Mouse (Mus musculus): ENCODE data around the gene 1520401A03Rik.
A peak's percentile ranks its signal among the peaks of the same experiment; 100 is the strongest.

The 1520401A03Rik gene

DNA sequence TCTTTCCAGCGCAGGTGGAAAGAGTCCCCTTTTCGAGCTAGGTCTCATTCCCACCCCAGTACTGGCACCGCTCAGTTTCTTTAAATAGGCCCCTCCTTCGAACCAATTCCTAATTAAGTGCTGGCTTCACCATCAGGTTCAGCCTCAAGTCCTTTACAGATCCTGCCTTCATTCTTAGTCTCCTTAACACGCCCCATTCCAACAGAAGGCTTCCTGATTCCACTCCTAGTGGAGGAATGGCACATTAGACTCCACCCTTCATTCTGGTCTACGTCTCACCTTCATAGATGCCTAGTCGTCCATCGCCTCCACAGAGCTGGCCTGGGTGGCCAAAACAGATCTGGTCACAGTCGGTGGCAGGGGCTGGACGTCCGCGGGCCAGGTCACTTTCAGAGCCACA, 20.4 kb upstream of the 1520401A03Rik start:
- DNase-seq (ENCODE audit: low spot score in 2 of 2) = no peak

DNA sequence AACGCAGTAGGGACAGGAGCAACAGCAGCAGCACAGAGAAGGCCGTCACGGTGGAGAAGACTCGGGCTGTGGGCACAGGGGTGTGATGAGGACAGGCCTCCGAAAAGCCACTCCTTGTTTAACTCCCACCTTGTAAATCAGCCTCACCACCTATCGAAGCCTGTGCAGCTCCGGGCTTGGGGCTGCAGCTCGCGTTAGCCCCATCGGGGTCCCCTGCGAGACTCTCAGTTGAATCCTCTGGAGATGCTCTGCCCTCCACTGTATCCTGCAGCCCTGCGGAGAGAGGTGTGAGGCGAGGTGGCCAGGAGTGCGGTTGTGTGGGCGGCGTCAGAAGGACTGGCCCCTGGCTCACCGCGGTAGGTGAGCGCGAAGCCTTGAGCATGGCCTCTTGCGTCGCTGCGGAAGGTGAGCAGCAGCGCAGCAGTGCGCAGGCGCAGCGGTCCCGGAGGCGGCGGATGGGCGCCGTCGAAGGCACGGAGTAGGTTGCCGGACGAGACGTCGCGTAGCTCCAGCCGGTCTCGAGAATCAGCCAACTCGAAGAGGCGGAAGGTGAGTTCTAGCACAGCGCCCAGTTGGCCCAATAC, 19.7 kb upstream of the 1520401A03Rik start:
- DNase-seq (ENCODE audit: low spot score in 2 of 2) = no peak

DNA sequence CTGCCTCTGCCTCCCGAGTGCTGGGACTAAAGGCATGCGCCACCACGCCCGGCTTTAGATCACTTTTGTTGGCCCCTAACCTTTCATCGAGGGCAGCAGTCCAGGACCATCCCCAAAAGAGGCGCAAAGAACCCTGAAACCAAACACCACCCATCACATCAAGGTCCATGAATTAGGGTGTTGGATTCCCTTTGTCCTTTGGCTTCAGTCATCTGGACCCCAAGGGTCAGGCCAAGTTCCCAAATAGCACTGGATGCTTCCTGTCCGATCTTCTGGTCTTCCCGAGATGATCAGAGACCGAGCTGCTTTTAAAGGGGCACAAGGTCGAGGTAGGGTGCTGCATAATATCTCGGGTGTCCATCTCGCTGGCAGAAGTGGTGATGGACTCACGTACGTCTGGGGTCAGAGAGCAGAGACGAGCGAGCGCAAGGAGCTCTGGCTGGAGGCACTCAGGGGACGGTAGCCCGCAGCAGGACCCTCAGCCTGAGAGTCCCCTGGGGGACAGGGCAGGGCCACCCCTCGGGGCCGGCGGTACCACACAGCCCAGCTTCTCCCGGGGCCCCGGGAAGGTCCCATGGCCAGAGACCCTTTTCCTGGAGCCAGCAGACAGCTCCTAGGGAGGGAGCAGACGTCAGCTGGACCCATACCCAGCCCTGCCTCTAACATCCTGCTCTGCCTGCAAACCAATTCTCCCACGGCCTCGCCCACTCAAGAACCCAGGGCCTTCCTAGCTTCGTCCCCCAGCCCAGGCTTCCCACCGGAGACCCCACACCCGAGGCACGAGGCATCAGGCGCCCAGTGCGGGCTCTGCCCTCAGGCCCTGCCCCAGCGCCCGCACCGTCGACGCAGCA, 19.0 kb upstream of the 1520401A03Rik start:
- DNase-seq (ENCODE audit: low spot score in 2 of 2) = no peak

DNA sequence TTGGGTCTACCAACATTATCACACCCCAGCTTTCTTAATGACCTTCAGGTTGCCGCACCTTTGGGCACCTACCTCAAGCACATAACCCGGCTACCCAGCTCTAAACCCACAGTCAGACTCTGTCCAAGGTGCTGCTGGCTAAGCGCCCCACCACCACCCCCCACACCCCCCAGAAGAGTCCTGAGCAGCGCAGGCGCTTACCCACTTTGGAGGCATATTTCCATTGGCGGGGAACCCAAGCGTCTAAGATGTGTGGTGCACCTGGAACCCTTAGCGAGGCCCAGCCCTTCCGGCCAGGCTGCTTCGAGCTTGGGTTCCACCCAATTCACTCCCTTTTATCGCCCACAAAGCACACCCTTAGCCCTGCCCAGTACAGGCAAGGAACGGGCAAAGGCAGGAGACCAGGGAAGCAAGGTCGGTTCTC, 18.0 kb upstream of the 1520401A03Rik start, which contains the start of gene Paqr4:
Gene Paqr4 (minus strand): TSS at position 270 of the 424 bp plus-strand sequence.
- DNase-seq (ENCODE audit: low spot score in 2 of 2) = no peak

DNA sequence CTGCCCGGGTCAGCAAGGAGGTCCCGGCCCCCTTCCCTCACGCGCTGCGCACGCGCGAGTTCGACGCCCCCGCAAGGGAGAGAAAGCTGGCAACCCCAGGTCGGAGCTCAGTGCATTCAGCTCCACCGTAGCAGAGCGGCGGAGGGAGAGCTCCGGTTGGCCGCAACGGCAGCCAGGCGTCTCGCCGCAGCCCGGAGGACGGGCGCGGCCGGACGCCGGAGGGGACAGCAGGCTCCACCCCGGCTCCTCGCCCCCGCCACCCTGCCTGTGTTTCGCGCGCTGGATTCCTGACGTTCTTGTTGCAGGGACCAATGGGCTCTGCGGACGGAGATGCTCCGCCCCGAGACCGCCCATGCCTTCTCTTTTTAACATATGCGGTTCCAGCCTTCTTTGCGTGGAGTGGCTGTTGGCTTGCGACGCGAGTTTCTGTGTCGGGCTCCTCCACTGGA, 17.6 kb upstream of the 1520401A03Rik start:
- DNase-seq (ENCODE audit: low spot score in 2 of 2) = peak; percentile 89 to 90

DNA sequence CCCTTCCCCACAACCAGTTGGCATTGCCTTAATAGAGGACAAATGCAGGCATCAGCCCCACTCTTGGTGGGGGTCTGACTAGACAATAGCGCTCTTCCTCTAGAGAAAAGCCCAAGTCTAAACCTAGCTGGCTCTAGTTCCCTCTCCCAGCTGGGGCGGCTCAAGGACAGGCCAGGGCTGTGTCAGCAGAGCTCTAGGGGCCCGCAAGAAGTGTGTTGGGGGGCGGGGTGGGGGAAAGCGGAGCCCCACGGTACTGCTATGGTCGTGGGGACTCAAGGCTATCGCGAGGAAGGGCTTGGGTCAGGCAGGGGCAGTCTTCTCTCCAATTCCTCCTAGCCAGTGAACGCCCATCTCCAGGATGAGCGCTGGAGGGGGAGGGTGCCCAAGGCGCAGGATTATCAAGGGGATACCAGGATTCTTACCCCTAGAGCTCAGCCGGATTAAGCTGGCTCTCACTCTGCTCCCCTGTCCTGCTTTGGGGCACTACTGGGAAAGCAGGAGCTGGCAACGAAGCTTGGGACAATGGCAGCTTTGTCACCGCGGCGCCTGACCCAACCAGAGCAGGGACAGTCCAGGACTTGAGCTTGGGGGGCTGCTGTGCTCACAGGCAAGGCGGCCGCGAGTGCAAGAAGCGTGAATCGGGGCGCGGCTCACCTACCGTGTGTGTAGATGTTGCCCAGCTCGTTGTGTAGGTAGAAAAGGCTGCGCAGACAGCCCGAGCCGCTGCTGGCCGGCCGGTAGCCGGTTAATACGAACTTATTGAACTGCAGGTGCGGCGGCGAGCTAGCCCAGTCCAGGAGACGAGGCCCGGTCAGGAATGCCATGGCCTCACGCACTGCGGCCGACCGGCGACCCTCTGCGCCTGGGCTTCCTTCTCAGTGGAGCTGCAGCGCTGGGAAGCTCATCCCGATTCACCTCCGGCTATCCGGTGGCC, 16.9 kb upstream of the 1520401A03Rik start:
- no peak for DNase-seq (ENCODE audit: low spot score in 2 of 2)

DNA sequence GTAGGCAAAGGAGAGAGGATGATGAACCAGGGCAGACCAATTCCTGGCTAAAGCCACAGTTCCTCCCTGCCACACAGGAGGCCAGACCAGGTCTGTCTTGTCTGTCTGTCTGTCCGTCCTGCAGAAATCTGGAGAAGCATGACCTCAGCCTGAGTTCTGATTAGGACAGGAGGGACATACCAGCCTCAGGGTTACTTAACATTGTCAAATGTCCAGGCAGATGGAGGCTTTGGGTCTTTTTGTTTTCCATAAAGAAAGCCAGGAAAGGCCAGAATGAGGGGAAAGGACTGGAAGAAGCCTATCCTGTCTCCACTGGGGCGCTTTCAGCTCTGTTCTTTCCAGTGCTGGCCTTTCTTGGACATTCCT, 16.2 kb upstream of the 1520401A03Rik start:
- no peak for DNase-seq (ENCODE audit: low spot score in 2 of 2)

DNA sequence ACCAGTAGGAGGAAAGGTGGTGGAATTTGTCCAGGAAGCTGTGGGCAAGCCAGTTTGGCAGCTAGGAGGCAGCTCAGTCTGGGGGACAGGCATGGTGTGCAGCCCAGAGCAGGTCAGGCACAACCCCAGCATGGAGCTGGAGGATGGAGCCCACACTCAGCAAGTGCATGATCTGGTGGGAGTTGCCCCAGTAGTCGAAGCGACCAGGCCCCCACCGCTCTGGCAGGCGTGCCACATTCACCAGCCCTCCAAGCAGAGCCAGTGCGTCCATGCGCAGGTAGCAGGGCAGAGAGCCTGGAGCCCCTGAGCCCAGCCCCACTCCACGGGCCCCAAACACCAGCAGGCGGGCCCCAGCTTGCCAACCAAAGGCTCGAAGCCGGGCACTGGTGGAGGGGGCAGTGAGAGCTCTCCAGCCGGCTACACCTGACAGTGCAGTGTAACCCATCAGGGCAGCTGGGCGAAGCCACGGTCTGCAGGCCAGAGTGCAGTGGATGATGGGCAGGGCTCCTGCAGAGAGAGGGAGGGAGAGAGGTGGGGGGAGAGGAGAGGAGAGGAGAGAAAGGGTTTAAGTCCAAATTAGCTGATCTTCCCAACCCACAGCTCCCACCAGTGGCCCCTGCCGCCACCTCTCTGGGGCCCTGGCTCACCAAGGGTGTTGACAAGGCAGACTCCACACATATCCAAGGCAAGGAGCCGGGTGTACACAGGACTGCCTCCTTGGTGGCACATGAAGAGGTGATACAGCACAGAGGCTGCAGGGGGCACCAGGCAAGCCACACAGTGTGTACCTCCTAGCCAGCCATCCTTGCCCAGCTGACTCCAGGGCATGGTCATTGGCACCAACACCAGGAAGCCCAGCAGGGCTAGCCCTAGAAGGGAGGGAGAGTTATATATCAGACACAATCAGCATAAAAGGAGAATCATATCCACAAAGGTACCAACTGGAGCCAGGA, 15.2 kb upstream of the 1520401A03Rik start:
- no peak for DNase-seq (ENCODE audit: low spot score in 2 of 2)

DNA sequence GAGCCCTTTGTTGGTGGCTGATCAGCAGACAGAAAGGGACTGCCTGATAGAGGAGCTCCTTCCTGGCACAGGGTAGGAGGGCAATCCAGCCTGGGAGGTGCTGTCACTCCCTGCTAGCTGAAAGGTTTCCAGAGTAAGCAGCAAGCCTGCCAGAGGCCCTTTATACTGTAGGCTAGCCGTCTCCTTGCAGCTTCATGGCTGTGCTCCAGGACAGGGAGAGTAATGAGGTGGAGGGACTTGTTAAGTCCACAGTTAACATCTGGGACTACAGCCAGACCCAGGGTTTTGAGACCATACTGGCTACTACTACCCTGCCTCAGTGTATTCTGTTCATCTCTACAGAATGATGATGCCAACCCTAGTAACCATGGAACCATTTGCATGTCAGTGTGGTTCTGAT, 11.8 kb upstream of the 1520401A03Rik start:
- no peak for DNase-seq (ENCODE audit: low spot score in 2 of 2)

DNA sequence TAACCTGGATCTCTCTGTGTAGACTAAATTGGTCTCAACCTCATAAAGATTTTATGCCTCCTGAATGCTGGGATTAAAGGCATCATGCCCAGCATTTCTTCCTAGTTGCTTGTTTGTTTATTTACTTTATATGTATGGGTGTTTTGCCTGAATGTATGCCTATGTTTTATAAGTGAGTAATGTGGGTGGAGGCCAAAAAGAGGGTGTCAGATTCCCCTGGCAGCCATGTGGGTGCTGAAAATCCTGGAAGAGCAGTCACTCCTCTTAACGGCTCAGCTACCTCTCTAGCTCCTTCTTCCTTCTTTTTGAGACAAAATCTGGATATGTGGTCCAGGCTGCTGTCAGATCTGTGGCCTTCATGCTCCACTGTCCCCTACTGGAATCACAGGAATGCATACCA, 7.9 kb upstream of the 1520401A03Rik start:
- DNase-seq (ENCODE audit: low spot score in 2 of 2) = no peak

DNA sequence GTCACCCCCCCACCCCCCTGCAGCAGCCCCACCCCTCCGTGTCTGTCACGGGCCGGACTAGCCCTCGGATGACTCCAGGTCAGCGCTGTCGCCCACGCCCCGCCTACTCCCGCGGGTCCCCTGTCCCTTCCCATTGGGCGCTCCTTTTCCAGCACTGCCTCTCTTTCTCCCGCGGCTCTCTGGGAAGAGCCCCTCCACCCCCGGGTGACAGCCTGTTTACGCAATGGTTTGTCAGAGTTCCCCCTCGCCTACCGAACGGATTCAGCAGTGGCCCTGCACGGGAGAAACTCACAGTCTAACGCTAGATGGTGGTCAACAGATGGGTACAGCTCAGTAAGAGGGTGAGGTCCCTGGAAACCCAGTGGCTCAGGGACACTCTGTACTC, 4.2 kb upstream of the 1520401A03Rik start:
- DNase-seq (ENCODE audit: low spot score in 2 of 2) = peak in 1 of 2 experiments; percentile 48

DNA sequence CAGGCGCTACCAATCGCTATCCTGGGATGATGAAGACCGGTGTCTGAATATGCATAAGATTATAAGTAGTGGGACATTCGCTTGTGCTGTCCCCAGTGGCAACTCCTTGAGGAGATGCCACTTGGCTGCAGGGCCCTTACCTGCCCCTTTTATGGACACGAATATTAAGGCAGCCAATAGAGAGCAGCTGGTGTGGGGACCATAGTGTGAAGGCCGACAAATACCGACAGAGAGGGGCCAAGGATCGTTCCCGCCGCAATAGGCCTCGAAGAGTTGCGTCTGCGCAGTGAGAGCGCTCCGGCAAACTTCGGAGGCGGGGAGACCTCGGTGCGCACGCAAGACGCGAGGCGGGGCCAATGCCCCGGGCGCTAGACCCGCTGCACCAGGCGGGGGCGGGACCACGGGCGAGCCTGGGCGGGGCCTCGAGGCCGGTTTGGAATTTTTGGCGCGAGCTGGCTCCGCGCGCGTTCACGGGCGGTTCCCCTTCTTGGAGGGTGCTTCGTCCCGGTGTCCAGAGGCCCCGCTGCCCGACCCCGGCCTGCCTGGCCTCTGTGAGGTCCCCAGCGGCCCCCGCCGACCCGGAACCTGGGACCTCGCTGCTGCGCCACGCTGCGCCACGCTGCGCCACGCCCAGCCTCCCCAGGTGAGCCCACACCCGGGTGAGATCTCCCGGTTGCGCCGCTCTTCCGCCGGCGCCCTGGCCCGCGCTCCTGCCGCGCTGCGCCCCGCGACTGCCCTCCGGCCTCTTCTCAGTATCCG, 3.6 kb upstream of the 1520401A03Rik start, which contains the start of gene Pkmyt1:
Gene Pkmyt1 (plus strand): TSS at position 338 of the 759 bp plus-strand sequence.
- DNase-seq (ENCODE audit: low spot score in 2 of 2) = peak; percentile 84 to 89

DNA sequence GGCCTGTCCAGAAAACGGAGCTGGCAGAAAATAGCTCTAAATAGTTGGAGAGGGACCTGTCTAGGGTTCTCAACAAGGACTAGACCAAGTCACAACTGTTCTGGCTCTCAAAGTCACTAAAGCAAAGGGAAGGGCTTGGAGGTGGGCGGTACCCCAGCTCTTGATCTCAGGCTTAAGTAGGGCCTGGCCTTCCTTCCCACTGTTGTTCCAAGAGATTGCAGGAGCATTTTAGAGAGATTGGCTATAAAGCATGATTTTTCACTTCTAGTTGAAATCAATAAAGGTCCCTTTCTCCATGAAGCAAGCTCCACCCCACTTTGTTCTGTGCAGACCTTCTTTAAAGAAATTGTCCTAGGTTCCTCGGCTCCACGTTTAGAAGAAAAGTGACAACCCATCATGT, 2.9 kb upstream of the 1520401A03Rik start:
- no peak for DNase-seq (ENCODE audit: low spot score in 2 of 2)

DNA sequence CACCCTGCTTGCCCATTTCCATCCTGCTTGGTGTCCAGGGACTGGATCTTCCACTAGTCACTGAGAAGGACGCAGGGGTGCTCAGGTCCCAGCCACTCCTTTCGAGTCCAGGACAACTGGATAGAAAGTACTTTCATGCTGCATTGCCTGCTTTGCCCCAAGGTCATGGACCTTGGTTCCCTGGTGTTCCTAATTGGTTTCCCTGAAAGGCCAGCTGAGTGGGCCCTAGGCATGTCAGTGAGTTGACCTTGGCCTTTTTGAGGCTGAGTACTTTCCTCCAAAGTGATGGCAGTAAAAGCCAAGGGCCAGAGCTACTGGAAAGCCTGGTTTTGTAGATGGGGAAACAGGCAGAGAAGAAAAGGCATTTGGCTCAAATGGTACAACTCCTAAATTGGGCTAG, 697 bp downstream of the 1520401A03Rik start:
- no peak for DNase-seq (ENCODE audit: low spot score in 2 of 2)

DNA sequence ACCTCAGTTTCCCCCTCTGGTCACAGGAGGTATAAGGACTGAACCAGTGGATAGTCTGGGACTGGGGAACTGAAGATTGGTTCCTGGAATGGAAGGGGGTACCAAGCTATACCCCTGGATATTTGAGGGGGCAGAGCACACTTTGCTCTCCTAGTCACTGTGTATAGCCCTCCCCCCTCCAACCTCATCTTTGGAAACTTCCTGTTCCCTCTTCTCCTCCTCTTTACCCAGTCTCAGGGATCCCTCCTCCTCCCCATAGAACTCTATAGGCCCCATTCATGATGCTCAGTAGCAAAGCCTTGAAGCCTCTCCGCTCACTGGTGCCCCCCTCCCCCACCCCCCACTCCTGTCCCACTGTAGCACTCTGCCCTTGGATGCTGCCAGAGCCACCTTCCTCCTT, 3.1 kb downstream of the 1520401A03Rik start:
- DNase-seq (ENCODE audit: low spot score in 2 of 2) = no peak

DNA sequence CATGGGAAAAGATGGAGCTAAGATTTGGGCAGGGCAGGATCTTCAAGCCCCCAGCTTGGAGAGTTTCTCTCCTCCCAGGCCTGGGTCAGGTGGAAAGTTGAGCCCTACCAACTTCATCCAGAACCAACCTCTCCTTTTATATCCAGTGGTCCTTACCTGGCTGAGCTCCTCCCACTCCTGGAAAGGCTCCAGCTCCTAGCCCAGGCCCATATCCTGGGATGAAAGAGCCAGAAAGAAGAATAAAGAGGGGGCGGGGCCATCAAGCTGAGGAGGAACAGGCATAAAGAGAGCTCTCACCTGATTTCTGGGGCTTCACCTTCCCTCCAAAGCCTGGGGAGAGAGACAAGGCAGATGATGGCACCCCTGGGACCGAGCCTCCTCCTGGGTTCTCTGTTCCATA, 5.6 kb downstream of the 1520401A03Rik start:
- DNase-seq (ENCODE audit: low spot score in 2 of 2) = no peak

DNA sequence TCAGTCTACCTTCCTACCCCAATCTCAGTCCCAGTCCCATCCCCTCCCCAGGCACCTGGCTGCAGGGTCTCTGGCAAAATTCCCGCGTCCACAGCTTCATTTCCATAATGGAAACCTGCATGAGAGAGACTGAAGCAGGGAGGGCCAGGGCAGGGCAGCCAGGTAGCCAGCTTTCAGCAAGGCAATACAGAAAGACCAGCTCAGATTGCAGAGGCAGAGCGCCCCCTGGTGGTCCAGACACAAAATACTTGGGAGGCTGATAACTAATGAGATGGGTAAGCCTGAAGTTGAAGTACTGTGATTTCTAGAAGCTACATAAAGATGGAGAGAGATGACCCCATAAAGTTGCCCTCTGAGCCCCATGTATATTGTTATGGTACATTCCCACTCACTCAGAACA, 16.4 kb downstream of the 1520401A03Rik start:
- peak; percentile 55 to 72 for DNase-seq (ENCODE audit: low spot score in 2 of 2)

DNA sequence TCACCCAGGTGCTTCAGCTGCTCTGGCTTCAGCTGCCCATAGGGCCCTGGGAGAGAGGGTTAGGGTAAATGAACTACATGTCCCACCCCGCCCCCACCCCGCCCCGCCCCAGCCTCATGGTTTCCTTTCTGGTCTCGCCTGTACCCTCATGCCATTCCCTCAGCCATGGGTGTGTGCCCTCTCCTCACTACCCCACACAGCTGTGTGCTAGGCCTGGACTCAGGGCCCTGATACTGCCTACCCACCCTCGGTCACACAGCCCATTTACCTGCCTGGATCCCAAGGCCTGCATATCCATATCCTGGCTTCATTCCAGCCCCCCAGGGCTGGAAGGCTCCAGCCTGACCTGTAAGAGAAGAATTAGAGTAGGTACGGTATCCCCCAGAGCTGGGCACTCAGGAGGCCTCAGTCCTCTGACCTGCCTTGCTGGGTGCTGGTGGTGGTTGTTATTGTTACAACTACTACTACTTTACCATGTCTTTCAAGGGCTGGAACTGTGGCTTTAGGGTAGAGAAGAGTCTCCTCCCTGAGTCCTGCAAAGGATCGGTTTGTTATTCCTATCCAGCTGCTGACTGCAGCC, 17.0 kb downstream of the 1520401A03Rik start:
- no peak for DNase-seq (ENCODE audit: low spot score in 2 of 2)

DNA sequence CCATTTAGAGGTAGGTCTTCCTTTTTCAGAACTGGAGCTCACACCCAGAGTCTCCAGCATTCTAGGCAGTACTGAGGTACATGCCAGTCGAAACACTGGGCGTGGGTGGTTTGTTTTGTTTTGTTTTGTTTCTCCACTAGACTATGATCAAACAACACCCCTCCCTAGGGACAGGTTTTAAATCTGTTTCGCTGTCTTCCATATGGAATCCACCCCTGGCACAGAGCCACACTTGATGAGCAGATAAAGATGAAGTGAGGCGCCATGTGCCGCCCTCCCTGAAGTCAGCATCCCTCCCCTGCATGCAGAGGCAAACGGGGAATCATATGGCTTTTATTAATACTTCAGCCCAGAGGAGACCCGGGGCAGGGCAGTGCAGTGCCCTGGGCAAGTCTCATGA, 17.8 kb downstream of the 1520401A03Rik start:
- DNase-seq (ENCODE audit: low spot score in 2 of 2) = no peak

DNA sequence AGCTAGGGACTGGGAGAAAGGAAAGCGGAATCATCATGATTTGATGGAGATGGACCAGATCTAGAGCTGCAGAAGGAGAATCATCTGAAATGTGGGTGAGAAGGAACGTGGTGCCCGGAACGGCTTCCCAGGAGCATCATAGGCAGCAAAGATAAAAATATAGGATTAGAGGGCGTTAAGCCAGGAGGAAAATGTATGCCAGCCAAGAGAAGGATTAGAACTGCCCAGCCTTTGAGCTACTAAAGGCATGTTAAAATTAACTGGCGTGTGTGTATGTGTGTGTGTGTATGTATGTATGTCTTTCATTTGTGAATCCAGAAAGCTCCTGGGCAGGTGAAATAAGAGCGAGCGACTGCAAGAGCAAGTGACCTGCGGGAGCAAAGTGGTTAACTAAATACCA, 19.3 kb downstream of the 1520401A03Rik start:
- DNase-seq (ENCODE audit: low spot score in 2 of 2) = no peak
